Mouse (Mus musculus): ENCODE results near the gene Klhdc1. TPM values are rescaled to one million over a fixed set of nuclear protein-coding genes. Genes with fewer than 3 reads are reported as not detected.

Gene Klhdc1
- total and polyA plus RNA-seq, 3 experiments, result 0.23 to 1.1 TPM; not detected in 1

GRCm38 (mm10) chr12:69216587-69216986, 24.4 kb upstream of the Klhdc1 start:
- TF ChIP-seq SIN3A (IDR thresholded peaks at IDR 0.05; ENCODE audit: low read length) (no peak), ELF1 (IDR thresholded peaks at IDR 0.05; ENCODE audit: low read depth, low read length) (no peak), E2F4 (IDR thresholded peaks at IDR 0.05; ENCODE audit: borderline replicate concordance, low read depth, low read length) (no peak), CHD1 (IDR thresholded peaks at IDR 0.05; ENCODE audit: low read depth, low read length) (no peak), ZMIZ1 (IDR thresholded peaks at IDR 0.05; ENCODE audit: low read depth, low read length) (no peak), BHLHE40 (IDR thresholded peaks at IDR 0.05; ENCODE audit: borderline replicate concordance, low read depth, low read length) (no peak)
- no peaks in the 10 kb centered on the region for H3K27me3 ChIP-seq (ENCODE audit: control insufficient read depth in 1 of 2, insufficient read depth in 2 of 2, low read length in 2 of 2)
- no peaks in the 10 kb centered on the region for H3K79me2 ChIP-seq (ENCODE audit: control insufficient read depth, insufficient read depth, low read length, poor library complexity)
- DNase-seq (ENCODE audit: low read depth, low spot score), result no peak
- no peak overlapping the region for H3K9ac ChIP-seq (ENCODE audit: control insufficient read depth, low read depth, low read length, poor library complexity, severe bottlenecking)
- no peak overlapping the region for H3K4me3 ChIP-seq (ENCODE audit: control insufficient read depth in 1 of 2, insufficient read depth in 1 of 2, low read depth in 2 of 2, low read length in 2 of 2)
- no peak overlapping the region for H3K27ac ChIP-seq (ENCODE audit: control insufficient read depth, low read depth, low read length)
- no peaks in the 10 kb centered on the region; a peak in 2 of 4 replicates for H3K36me3 ChIP-seq (ENCODE audit: control insufficient read depth in 1 of 2, insufficient read depth in 2 of 2, low read length in 2 of 2)
- H3K4me1 ChIP-seq (ENCODE audit: control insufficient read depth in 1 of 2, insufficient read depth in 2 of 2, low read length in 2 of 2), result no peaks in the 10 kb centered on the region
- no peaks in the 10 kb centered on the region for H3K9me3 ChIP-seq (replicated peaks; ENCODE audit: insufficient read depth, low read length)

GRCm38 (mm10) chr12:69220613-69221277, 20.2 kb upstream of the Klhdc1 start:
- DNase-seq (ENCODE audit: low read depth, low spot score), result no peak
- Histone ChIP-seq H3K4me3 (ENCODE audit: control insufficient read depth in 1 of 2, insufficient read depth in 1 of 2, low read depth in 2 of 2, low read length in 2 of 2) (no peak overlapping the region), H3K27ac (ENCODE audit: control insufficient read depth, low read depth, low read length) (no peak overlapping the region), H3K4me1 (ENCODE audit: control insufficient read depth in 1 of 2, insufficient read depth in 2 of 2, low read length in 2 of 2) (no peaks in the 10 kb centered on the region), H3K79me2 (ENCODE audit: control insufficient read depth, insufficient read depth, low read length, poor library complexity) (no peaks in the 10 kb centered on the region), H3K36me3 (ENCODE audit: control insufficient read depth in 1 of 2, insufficient read depth in 2 of 2, low read length in 2 of 2) (no peaks in the 10 kb centered on the region; a peak in 2 of 4 replicates), H3K27me3 (ENCODE audit: control insufficient read depth in 1 of 2, insufficient read depth in 2 of 2, low read length in 2 of 2) (no peaks in the 10 kb centered on the region), H3K9me3 (replicated peaks; ENCODE audit: insufficient read depth, low read length) (no peaks in the 10 kb centered on the region), H3K9ac (ENCODE audit: control insufficient read depth, low read depth, low read length, poor library complexity, severe bottlenecking) (no peak overlapping the region)
- TF ChIP-seq SMC3 (IDR thresholded peaks at IDR 0.05; ENCODE audit: low read depth, low read length) (no peak), UBTF (IDR thresholded peaks at IDR 0.05; ENCODE audit: borderline replicate concordance, insufficient read depth, low read depth, low read length) (no peak), MYB (IDR thresholded peaks at IDR 0.05; ENCODE audit: low read depth, low read length) (no peak), TCF12 (IDR thresholded peaks at IDR 0.05; ENCODE audit: low read depth, low read length) (no peak), ETS1 (IDR thresholded peaks at IDR 0.05; ENCODE audit: low read depth, low read length) (no peak), JUND (IDR thresholded peaks at IDR 0.05; ENCODE audit: low read depth, low read length) (no peak), MYC (IDR thresholded peaks at IDR 0.05; ENCODE audit: low read depth, low read length) (no peak), ZKSCAN1 (IDR thresholded peaks at IDR 0.05; ENCODE audit: low read depth, low read length) (no peak), BHLHE40 (IDR thresholded peaks at IDR 0.05; ENCODE audit: borderline replicate concordance, low read depth, low read length) (no peak)

Data from MEL (cell line).